Mouse (Mus musculus) kidney, postnatal 0 days (tissue): ENCODE measurements around the gene Myo1c. TPM values are rescaled to one million over a fixed set of nuclear protein-coding genes. Genes with fewer than 3 reads are reported as not detected.
A peak's percentile ranks its signal among the peaks of the same experiment; 100 is the strongest.

ENCODE experiments used
- ATAC-seq: fragments of 200-750 bp; cut with Nextera tagmentation; replicated peaks from 2 replicates; pipeline ENCODE4 v1.8.0; 2017; ENCODE audit warnings: low read depth, moderate number of reproducible peaks, moderate TSS enrichment, moderate library complexity; ENCODE audit not compliant: low FRiP score
- DNase-seq: peaks from one replicate; pipeline ENCODE4 v3.0.0-alpha.2; 2016; ENCODE audit warnings: low spot score
- H3K27ac ChIP-seq: fragments of 300-500 bp; sonication (generic); 2 replicates; pipeline ENCODE4 v1.5.1; 2014; ENCODE audit warnings: mild to moderate bottlenecking
- H3K27me3 ChIP-seq: fragments of 300-500 bp; sonication (generic); 2 replicates; pipeline ENCODE4 v1.6.1; 2014; ENCODE audit warnings: low read length, mixed read lengths; ENCODE audit not compliant: insufficient read depth
- H3K36me3 ChIP-seq: fragments of 300-500 bp; sonication (generic); 2 replicates; pipeline ENCODE4 v1.6.1; 2014; ENCODE audit warnings: low read length, mixed read lengths; ENCODE audit not compliant: insufficient read depth
- H3K4me1 ChIP-seq: fragments of 300-500 bp; sonication (generic); replicated peaks from 2 replicates; pipeline ENCODE4 v1.6.1; 2014; ENCODE audit warnings: antibody characterized with exemption, low read length, mixed read lengths; ENCODE audit not compliant: insufficient read depth
- H3K4me2 ChIP-seq: fragments of 300-500 bp; sonication (generic); 2 replicates; pipeline ENCODE4 v1.6.1; 2014; ENCODE audit warnings: mild to moderate bottlenecking, low read length, moderate library complexity, mixed read lengths
- H3K4me3 ChIP-seq: fragments of 300-500 bp; sonication (generic); replicated peaks from 2 replicates; pipeline ENCODE4 v1.5.1; 2014; ENCODE audit warnings: low read depth, low read length
- H3K9ac ChIP-seq: fragments of 300-500 bp; sonication (generic); 2 replicates; pipeline ENCODE4 v1.6.1; 2014; ENCODE audit warnings: low read depth, low read length
- H3K9me3 ChIP-seq: fragments of 300-500 bp; sonication (generic); replicated peaks from 2 replicates; pipeline ENCODE4 v1.6.1; 2016; ENCODE audit warnings: low read length, inconsistent platforms, mixed read lengths
- CTCF ChIP-seq: IDR thresholded peaks from 2 replicates; pipeline ENCODE4 v1.5.1; 2016; ENCODE audit warnings: antibody characterized with exemption, low read depth, mild to moderate bottlenecking, moderate library complexity
- WGBS: fragments of 180-500 bp; shearing (Covaris S2); extraction: QIAGEN DNeasy Blood & Tissue Kit; methylation state at CpG from one replicate; pipeline ENCODE4 v1.1.7; 2014; 5-methylcytosine and 5-hydroxymethylcytosine counted together
- polyA plus RNA-seq: library from polyadenylated mRNA; unstranded; fragments of >200 nt; fragmentation: Nextera tagmentation; extraction: Ambion mirVana; gene quantifications from 2 replicates; pipeline ENCODE4 v1.2.1, GENCODE M21; 2015

The Myo1c gene
- polyA plus RNA-seq, 1 experiment from 2014 or later = 55.3 TPM

- TF ChIP-seq CTCF = no peak
- H3K4me3 ChIP-seq = no peak overlapping the region
- ATAC-seq = peak; percentile 50
Measured at GRCm38 (mm10) chr11:75643323-75643722, 7.0 kb upstream of the Myo1c start.

GRCm38 (mm10) chr11:75644684-75645083 is 5.6 kb upstream of the Myo1c start:
- WGBS = 79% methylated on average over 9 of the region's 9 CpGs
- H3K4me2 ChIP-seq = no peak overlapping the region

More at GRCm38 (mm10) chr11:75643323-75643722, 7.0 kb upstream of the Myo1c start:
- Histone ChIP-seq H3K36me3 (peaks cover 27% of the 10 kb centered on the region; the same call in 1 of the 2 replicates), H3K27ac (no peak overlapping the region), H3K4me1 (0 out of 2 replicates have a peak, but pooled peaks cover 5% of the 10 kb centered on the region), H3K9ac (no peak overlapping the region), H3K27me3 (no peaks in the 10 kb centered on the region), H3K4me2 (no peak overlapping the region), H3K9me3 (no peaks in the 10 kb centered on the region)
- peak; percentile 41 for DNase-seq
- whole genome bisulfite sequencing = 33% methylated on average over 5 of the region's 5 CpGs

GRCm38 (mm10) chr11:75647681-75648211 is 2.6 kb upstream of the Myo1c start:
- no peak overlapping the region for H3K4me3 ChIP-seq
- H3K9ac ChIP-seq = no peak overlapping the region
- peaks cover 12% of the 10 kb centered on the region; the same call in 1 of the 2 replicates for H3K4me1 ChIP-seq
- no peaks in the 10 kb centered on the region for H3K9me3 ChIP-seq
- ATAC-seq (no peak), DNase-seq (no peak)
- no peak overlapping the region for H3K4me2 ChIP-seq
- no peak for TF ChIP-seq CTCF
- H3K27me3 ChIP-seq = no peaks in the 10 kb centered on the region
- H3K36me3 ChIP-seq = peaks cover 12% of the 10 kb centered on the region; the same call in 1 of the 2 replicates
- no peak overlapping the region for H3K27ac ChIP-seq
- 65% methylated on average over 6 of the region's 6 CpGs for WGBS

More at GRCm38 (mm10) chr11:75644684-75645083, 5.6 kb upstream of the Myo1c start:
- H3K9ac ChIP-seq = no peak overlapping the region
- no peak overlapping the region for H3K27ac ChIP-seq
- no peaks in the 10 kb centered on the region for H3K27me3 ChIP-seq
- H3K9me3 ChIP-seq = no peaks in the 10 kb centered on the region
- ATAC-seq = no peak
- peaks cover 19% of the 10 kb centered on the region; the same call in 1 of the 2 replicates for H3K36me3 ChIP-seq
- H3K4me1 ChIP-seq = 0 out of 2 replicates have a peak, but pooled peaks cover 9% of the 10 kb centered on the region
- no peak for DNase-seq
- H3K4me3 ChIP-seq = no peak overlapping the region
- TF ChIP-seq CTCF = no peak

GRCm38 (mm10) chr11:75649155-75649561 is 1.1 kb upstream of the Myo1c start:
- TF ChIP-seq CTCF = no peak
- DNase-seq (peak; percentile 68), ATAC-seq (no peak)
- WGBS = 72% methylated on average over 4 of the region's 4 CpGs
- no peak overlapping the region for H3K4me2 ChIP-seq
- no peak overlapping the region for H3K9ac ChIP-seq
- H3K9me3 ChIP-seq = no peaks in the 10 kb centered on the region
- peaks cover 7% of the 10 kb centered on the region; the same call in 1 of the 2 replicates for H3K4me1 ChIP-seq
- H3K27me3 ChIP-seq = no peaks in the 10 kb centered on the region
- H3K36me3 ChIP-seq = peaks cover 12% of the 10 kb centered on the region; the same call in 1 of the 2 replicates
- H3K27ac ChIP-seq = peak overlapping the region; percentile 51
- no peak overlapping the region for H3K4me3 ChIP-seq

- no peaks in the 10 kb centered on the region for H3K9me3 ChIP-seq
- H3K27ac ChIP-seq = peak overlapping the region; percentile 97
- peak overlapping the region; percentile 93 for H3K4me2 ChIP-seq
- DNase-seq = no peak
- peak overlapping the region; percentile 84 for H3K9ac ChIP-seq
- 0 out of 2 replicates have a peak, but pooled peaks cover 3% of the 10 kb centered on the region for H3K36me3 ChIP-seq
- no peak for ATAC-seq
- H3K4me3 ChIP-seq = peak overlapping the region; percentile 78
- TF ChIP-seq CTCF = no peak
- 36% methylated on average over 13 of the region's 13 CpGs for WGBS
- peaks cover 20% of the 10 kb centered on the region for H3K4me1 ChIP-seq
- H3K27me3 ChIP-seq = no peaks in the 10 kb centered on the region
Measured at GRCm38 (mm10) chr11:75650958-75651425, 688 bp downstream of the Myo1c start.

- WGBS = under 1% methylated on average over 54 of the region's 54 CpGs
- peak overlapping the region; percentile 78 for H3K4me3 ChIP-seq
- H3K36me3 ChIP-seq = 0 out of 2 replicates have a peak, but pooled peaks cover 3% of the 10 kb centered on the region
- no peaks in the 10 kb centered on the region for H3K9me3 ChIP-seq
- H3K27me3 ChIP-seq = no peaks in the 10 kb centered on the region
- ATAC-seq (peak; percentile 54), DNase-seq (peak; percentile 85)
- peak overlapping the region; percentile 84 for H3K9ac ChIP-seq
- H3K27ac ChIP-seq = peak overlapping the region; percentile 97
- TF ChIP-seq CTCF = no peak
- H3K4me2 ChIP-seq = peak overlapping the region; percentile 93
- H3K4me1 ChIP-seq = peaks cover 26% of the 10 kb centered on the region
Measured at GRCm38 (mm10) chr11:75651426-75652221, 1.3 kb downstream of the Myo1c start.
